Mouse (Mus musculus): ENCODE measurements around the gene Shisal2b. TPM values are rescaled to one million over a fixed set of nuclear protein-coding genes. Genes with fewer than 3 reads are reported as not detected.

Gene Shisal2b
- total RNA-seq, 2 experiments from 2014 or later: not detected

- no peak for ATAC-seq (replicated peaks; ENCODE audit: poor library complexity, severe bottlenecking)
These were observed 46.0 kb downstream of the Shisal2b start for GRCm38 (mm10) chr13:104817696-104818095.

- ATAC-seq (replicated peaks; ENCODE audit: poor library complexity, severe bottlenecking): peak; percentile 89
These were observed 46.8 kb downstream of the Shisal2b start, which contains the start of gene Cwc27 for GRCm38 (mm10) chr13:104816635-104817571. TSS of gene Cwc27 (minus strand) at chr13:104817142.

- peak; percentile 55 for ATAC-seq (replicated peaks; ENCODE audit: poor library complexity, severe bottlenecking)
These were observed 47.4 kb downstream of the Shisal2b start for GRCm38 (mm10) chr13:104816270-104816634.

- ATAC-seq (replicated peaks; ENCODE audit: poor library complexity, severe bottlenecking): peak; percentile 67
These were observed 58.0 kb downstream of the Shisal2b start for GRCm38 (mm10) chr13:104805681-104806080.

GRCm38 (mm10) chr13:104799566-104800182, 64.0 kb downstream of the Shisal2b start:
- no peak for ATAC-seq (replicated peaks; ENCODE audit: poor library complexity, severe bottlenecking)

- no peak for ATAC-seq (replicated peaks; ENCODE audit: poor library complexity, severe bottlenecking)
These were observed 64.6 kb downstream of the Shisal2b start for GRCm38 (mm10) chr13:104799067-104799466.

Other genes starting within 250 kb of the Shisal2b start
- 31.2 and 38.9 TPM in 2 replicates for gene Srek1ip1, start 71.4 kb downstream of the Shisal2b start, total RNA-seq (2014; fragmentation: Nextera tagmentation)
- 28.2 and 32.5 TPM in 2 replicates for gene Srek1ip1, start 71.4 kb downstream of the Shisal2b start, total RNA-seq (2017)
- 40.5 and 47.2 TPM in 2 replicates for gene Cwc27, start 46.8 kb downstream of the Shisal2b start, total RNA-seq (2014; fragmentation: Nextera tagmentation)
- 52.3 and 55.7 TPM in 2 replicates for gene Cwc27, start 46.8 kb downstream of the Shisal2b start, total RNA-seq (2017)
- gene Rgs7bp, start 191.0 kb upstream of the Shisal2b start, total RNA-seq (2014; fragmentation: Nextera tagmentation): 0.23 and 1.1 TPM in 2 replicates
- gene Rgs7bp, start 191.0 kb upstream of the Shisal2b start, total RNA-seq (2017): 0.21 and 0.60 TPM in 2 replicates
- gene 4933425L06Rik, start 218.2 kb upstream of the Shisal2b start, total RNA-seq (2014; fragmentation: Nextera tagmentation): not detected in 2 replicates
- gene 4933425L06Rik, start 218.2 kb upstream of the Shisal2b start, total RNA-seq (2017): not detected in 2 replicates

Measured in granulocyte monocyte progenitor cell, adult 5-6 weeks (primary cell).